Mouse (Mus musculus): Measurements from ENCODE around the gene Tnrc18.

DNA sequence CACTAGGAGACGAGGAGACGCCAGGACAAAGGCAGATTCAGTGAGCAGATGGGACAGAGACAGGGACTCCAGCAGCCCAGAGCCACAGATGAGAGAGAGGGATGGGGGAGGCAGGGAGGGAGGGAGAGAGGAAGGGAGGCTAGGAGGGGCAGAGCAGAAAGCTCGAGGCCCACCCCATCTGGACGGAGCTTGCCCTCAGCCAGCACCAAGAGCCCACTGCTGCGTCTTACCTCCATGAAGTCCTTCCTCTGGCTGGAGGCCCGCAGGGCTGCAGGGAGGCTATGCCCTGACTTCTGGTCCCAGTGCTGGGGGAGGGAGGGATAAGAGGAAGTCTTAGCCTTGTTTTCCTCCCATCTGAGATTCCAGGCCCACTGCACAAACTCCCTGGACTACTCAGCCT lies 90.7 kb downstream of the Tnrc18 start:
- TF ChIP-seq GATA1 (IDR thresholded peaks at IDR 0.05; ENCODE audit: low read length) (no peak), TAL1 (IDR thresholded peaks at IDR 0.05; ENCODE audit: low read length) (no peak)

Measured in erythroblast, embryonic 14.5 days (primary cell).